Mouse (Mus musculus) layer of hippocampus, postnatal 14 days (tissue): ENCODE data around the gene Dmap1. TPM values are rescaled to one million over a fixed set of nuclear protein-coding genes. Genes with fewer than 3 reads are reported as not detected.

Experiments
- DNase-seq, 2 experiments: peaks; one replicate each; pipeline ENCODE4 v3.0.0; 2021 to 2022; ENCODE audit warnings: low spot score in 2 of 2, mixed read lengths in 1 of 2
- total RNA-seq, 2 experiments: library from RNA; stranded (reverse); gene quantifications; 2 replicates each; pipeline ENCODE4 v1.2.3; 2021

The Dmap1 gene
- total RNA-seq, 2 experiments from 2014 or later = 31.8 TPM

DNA sequence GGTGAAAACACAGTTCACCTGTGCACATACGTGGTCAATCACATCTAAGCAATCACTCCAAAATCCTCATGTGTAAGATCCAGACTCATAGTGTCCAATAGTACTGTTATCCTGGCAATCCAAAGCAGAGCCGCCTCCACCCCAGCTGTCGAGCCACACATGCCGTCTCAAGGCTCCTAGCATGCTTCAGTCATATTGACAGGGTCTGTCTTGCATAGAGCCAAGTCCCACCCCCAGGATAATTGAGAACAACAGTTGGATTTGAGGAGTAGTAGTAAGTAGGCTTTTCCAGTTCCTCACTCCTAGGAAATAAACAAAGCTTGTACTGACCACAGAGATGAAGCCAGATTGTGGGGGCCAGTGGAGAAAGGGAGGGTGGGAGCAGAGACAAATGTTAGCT lies 24.4 kb downstream of the Dmap1 start:
- DNase-seq = peak; percentile 67 to 79

DNA sequence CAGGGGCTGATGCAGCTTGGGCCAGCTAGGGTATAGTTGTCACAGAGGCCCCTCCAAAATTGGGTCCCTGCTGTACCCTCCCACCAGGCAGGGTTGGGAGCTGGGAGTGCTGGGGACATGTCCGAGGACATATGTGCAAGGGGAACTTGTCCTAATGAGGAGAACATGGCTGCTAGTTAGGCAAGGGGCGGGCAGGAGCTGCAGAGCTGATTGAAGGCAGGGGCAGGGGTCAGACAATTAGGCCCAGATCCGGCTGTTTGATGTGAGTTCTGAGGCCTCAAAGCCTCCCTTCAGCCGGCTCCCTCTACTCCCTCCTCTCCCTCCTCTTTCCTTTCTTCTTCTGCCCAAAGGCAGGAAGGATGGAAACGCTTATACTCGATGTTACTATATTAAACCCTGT lies 25.1 kb downstream of the Dmap1 start:
- DNase-seq = no peak

DNA sequence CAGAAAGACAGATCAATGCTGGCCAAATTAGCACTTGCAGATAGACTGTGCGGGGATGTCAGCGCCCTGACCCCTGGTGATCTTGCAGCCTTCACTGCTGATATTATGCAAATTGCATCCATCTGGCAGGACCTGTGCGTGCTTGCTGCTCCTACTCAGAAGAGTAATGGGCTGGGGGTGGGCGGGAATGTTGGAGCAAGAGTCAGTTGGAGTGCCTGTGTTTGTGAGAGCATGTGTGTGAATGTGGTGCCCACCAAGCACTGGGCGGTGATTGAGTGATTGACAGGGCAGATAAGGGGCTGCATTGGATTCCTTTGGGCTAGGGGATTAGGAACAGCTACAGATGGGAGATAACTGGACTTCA lies 26.6 kb downstream of the Dmap1 start:
- DNase-seq = no peak

DNA sequence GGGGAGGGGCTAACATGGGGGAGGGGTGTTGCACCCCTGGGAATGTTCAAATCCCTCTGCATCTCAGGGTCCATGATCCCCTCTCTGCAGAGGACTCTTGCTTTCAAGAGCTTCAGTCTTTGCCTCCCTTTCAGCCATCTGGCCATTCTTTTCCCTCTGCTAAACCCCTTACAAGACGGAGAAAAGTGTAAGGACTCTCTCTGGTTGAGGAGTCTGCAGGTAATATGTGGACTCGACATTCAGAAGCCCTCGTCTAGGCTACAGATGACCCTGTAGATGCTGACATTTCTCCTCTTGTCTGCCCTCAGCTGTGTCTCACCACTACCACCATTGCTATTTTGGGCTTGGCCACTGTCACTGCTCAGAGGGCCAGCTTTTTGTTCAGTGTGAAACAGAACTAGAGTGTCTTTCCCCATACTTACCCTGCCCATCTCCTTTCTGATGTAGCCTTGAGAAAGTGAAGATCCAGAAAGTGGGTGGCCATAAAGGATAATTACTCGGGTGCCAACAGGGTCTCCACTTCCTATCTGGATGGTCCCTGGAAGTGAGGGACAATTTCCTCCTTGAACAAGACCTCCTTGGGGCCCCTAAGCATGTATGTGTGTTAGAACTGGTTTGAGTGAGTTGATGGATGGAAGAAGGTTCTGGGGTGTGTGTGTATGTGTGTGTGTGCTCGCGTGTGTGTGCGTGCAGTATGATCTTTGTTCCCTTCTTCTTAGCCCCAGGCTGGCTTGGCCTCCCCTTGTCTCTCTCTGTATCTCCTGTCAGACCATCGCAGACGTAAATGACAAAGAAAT lies 27.2 kb downstream of the Dmap1 start:
- DNase-seq = no peak

DNA sequence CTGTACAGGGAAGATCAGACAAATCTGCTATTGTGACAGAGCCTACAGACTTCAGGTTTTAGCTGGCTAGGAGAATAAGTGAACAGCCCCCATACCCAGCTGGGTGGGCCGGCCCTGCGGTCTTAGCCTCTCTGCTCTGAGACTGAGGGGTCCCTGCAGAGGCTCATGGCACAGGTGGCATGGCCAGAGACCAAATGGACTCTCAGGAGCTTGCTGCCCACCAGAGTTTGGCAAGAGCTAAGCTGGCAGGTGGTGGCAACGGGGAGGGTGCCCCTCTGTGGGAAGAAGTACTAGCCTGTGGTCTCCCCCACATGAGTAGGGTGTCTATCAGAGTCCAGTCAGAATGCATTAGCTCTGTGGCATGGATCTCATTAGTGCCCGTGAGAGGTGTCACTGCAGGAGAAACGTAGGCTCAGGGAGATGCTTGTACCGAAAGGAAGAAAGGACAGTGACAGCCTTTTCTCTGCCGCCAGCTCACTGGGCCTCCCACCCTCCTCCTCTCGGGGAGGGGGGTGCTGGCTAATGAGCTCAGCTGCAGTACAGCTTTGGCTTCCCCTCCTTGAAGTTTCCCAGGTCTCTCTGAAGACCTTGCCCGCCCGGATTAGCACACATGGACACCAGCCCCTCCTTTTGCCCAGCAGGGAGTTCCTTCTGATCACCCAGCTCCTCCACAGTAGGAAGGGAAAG lies 27.9 kb downstream of the Dmap1 start:
- no peak for DNase-seq

DNA sequence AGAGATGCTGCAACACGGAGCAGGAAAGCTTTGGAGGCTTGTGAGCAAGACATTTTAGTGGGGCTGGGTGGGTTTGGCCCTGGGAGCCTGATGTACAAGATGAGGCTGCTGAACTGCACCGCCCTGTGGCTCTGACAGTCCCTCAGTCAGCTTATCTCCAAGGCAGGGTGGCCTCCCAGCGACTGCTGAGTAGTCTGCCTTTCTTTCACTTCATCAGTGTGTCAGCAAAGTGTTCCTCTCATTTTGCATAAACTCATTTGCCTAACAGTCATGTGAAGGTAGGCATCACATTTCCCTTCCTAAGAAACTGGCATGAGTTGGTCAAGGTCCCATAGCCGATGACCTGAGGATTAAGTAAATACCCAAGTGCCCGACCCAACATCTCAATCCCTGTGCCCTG lies 29.3 kb downstream of the Dmap1 start:
- no peak for DNase-seq

DNA sequence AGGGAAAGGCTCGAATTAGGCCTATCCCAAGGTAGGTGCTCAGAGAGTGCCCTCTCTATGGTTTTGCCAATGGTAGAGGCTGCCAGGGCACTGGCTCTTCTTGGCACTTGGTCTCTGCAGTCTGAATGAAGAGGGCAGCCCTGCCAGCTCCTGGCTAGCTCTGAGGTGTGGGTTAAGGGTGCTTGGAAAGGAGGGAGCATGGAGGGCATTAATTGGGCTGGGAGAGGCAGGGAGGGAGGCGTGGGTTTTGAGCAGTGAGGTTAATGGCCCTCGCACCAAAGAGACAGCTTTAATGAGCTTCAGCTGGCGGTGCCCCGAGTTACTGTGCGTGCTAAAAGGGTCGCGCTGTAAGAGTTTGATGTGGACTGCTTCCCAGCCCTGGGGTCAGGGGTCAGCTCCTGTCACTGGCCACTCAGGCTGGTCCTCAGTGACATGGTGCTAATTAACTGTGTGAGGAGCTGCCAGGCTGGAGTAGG lies 30.4 kb downstream of the Dmap1 start:
- peak; percentile 55 to 85 for DNase-seq

DNA sequence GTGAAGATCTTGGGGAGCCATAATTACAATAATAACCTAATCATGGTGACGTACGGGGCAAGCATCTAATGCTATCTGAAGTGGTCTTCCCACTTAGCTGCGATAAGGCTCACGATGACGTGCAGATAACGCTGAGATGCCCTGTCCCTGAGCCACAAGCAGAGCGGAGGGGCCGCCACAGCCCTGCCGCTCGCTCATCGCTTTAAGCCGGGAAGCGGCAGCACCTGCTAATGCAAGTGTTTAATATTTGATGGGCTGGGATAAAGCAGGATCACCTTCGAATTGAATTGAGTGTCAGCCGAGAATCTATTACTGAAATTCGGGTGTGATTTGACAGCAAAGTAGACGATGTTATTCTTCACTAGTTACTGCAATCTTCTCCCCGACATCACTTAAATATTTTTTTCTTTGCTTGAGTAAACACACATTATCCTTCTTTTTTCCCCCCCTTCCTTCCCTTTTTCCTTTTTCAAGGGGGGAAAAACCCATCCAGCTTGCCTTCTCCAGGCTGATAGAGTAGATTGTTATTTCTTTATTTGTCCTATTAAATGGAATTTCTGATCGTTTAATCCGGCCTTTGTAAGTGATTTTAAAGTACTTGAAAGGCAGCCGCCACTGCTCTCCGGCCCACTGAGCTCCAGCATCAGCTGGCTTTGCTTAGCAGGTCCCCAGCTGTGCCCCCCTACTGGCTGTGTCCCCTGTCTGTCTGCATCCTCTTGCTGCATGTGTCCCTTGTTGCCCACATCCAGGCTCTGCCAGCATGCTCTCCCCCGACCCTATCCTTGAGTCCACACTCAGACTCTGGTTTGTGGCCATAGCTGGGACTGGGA lies 34.9 kb downstream of the Dmap1 start:
- no peak for DNase-seq

DNA sequence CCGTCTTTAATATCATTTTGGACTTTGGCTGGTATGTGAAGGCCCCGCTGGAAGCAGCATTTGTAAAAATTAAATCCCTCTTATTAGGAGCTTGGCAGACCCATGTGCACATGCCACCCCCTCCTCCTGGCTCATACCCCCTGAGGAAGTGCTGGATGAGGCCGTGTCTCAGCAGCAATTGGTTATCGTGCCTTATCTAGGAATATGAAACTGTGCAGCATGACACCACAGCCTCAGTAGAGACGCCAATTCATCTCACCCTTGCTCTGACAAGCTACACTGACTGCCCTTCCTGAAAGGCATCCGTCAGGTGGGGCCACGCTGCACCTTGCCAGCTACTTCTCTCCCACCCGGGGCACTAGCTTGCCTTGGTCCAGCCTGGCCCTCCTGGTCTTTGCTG lies 35.6 kb downstream of the Dmap1 start:
- no peak for DNase-seq

DNA sequence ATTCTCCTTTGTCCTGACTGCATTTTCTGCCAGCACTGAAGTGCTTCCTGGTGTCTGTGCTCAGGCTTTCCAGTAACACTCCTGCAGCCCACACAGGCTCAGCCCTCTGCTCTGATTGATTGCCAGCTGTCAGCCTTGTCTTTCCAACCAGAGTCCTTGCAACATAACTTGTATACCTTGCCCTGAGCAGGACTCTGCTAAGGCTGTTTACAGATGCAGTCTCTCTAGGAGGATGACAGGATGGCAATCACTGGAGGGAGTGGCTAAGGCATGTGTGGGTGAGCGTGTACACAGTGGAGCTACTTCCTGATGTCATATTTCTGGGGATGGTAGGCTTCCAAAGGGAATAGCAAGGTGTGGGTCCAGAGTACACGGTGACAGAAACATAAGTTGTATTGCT lies 36.2 kb downstream of the Dmap1 start:
- DNase-seq = no peak

DNA sequence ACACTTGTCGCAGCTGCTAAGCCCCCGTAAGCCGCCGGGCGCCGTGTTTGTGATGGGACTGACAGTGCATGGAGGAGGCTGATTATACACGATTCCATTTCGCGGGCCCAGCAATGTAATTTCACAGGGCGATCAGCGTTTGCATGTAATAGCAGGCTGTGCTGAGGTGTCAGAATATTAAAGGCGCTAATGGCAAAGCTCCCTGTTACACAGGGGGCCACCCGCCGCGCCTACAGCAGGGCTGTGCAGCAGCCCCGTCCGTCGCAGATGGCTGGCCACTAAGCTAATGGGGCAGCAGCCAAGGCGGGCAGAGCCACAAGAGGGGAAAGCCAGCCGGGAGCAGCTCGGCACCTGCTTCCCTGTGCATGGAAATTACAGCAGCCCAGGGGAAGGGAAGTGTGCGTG lies 37.0 kb downstream of the Dmap1 start:
- DNase-seq = peak; percentile 75 to 78

DNA sequence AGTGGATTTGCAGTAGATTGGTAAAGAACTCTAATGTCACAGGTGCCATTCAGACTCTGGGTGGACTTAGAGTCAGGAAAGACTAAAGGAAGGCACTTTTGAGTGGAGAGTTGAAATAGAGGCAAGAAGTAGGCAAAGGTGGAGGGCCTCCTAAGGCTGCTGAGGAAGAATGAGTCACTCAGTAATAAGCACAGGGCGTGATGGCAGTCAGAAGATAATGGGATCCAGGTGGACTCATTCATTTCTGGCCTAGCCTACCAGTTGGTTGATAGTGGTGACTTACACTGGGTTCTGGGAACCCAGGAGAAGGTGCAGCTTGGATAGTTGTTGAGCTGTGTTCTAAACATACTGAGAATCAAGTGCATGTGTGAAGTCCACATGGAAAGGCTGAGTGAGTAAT lies 40.3 kb downstream of the Dmap1 start:
- DNase-seq = no peak

DNA sequence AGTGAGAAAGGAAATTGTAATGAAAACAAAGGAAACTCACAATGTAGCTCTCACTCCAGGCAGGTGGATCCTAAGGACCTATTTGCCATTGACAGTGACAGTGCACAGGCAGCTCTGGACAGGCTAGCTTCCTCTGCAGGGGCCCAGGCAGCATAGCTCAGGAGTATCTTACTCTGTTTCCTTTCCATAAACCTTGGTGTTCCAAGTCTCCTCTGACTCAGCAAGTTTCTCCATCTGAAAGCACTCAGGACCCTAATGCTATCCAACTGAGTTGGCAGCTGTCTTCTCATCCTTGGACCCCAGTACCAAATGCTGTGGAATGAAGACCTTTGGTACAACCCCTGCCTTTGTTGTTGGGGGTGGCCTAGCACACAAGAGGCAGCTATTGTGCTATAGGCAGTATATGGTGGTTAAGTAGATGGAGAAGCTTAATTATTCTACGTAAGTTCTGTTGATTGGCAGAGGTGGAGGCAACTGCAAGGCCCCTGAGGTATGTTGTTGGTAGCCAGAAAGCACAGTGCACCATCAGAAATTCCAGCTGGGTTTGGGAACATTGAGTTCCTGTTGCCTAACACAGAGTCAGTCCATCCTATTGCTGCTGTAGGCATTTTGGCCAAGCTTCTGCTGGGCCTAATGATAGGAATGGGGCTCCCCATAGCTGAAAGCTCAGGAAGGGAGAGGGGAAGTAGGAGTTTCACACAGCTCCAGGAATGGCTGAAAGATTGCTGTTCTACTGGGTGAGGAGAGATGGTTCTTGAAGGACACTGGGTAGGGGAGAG lies 41.0 kb downstream of the Dmap1 start:
- DNase-seq = no peak

DNA sequence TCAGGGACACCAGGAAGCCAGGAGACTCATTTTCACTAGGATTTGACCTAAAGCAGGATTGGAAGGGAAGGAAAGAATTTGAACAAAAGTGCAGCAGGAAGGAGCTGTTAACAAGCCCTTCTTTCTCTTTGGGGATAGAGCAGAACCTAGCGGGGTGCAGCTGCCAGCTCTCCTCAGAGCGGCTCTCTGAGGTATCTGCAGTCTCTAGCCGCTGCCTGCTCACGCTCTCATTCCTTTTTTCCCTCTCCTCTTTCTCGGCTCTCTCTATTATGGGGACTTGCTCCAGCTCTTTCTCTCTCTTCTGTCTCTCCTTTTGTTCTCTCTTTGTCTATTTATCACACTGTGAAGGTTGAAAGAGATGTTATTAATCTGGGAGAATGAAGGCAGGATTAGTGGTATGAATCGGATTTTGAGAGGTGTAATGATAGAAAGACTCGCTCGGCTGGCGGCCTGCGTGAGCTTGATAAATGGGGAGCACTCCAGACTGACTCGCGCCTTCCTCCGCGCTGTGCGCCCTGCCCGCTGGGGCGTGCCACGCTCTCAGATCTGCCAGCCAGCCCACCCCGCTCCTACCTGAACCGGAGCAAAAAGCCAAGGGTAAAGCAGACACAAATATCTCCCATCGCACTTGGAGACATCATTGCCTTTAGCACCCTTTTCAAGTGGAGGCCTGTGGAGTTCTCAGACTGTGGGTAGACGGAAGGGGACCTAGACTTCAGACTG lies 45.0 kb downstream of the Dmap1 start:
- DNase-seq = no peak

DNA sequence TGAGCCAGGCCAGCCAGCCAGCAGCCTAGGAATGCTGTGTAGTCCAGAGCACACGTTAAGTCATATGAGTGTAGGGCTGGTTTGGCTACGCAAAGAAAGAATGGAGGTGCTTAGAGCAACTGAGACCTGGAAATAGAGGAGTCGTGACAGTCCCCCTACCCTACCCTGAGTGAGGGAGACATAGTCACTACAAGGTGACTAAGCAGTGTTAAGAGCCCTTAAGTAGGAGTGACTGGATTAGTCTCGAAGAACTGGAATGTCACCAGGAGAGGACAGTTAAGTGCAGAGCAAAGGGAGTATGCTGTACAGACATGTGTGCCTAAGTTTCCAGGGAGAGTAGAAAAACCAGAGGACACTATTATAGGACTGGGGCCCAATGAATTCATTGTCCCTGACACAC lies 45.9 kb downstream of the Dmap1 start:
- DNase-seq = no peak

DNA sequence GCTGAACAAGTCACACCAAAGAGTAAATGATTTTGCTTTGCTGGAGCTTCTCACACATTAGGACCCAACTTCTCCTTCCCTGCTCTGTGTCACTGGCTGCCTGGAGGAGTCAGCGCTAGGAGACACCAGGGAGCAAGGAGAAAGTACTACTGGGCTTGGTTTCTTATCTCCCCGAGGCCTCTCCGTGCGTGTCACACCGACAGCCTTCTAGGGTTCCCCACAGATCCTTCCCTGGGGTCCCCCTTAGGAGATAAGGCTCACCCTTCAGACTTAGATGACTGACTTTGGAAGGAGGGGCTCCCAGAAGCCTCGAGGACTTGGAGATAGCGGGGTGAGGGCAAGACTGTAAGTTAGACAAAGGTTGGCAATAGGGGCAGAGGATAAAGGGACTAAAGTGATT lies 47.4 kb downstream of the Dmap1 start:
- no peak for DNase-seq

DNA sequence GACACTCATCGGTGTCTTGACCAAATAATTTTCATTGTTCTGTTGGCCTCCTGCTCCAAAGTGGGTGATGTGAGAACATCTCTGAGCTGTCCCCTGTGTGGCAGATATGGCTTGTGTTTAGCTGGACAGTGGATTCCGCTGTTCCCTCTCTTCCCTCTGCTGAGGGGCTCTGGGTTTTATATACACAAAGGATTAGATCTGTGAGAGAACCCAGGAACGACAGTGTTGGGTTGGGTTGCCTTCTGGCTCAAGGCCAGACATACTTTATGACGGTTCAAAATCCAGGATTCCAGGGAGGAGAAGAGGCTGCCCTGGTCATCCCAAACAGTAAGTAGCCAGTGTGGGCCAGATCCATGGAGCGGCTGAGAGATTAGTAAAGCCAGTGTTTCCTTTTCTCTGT lies 48.5 kb downstream of the Dmap1 start:
- DNase-seq = no peak

DNA sequence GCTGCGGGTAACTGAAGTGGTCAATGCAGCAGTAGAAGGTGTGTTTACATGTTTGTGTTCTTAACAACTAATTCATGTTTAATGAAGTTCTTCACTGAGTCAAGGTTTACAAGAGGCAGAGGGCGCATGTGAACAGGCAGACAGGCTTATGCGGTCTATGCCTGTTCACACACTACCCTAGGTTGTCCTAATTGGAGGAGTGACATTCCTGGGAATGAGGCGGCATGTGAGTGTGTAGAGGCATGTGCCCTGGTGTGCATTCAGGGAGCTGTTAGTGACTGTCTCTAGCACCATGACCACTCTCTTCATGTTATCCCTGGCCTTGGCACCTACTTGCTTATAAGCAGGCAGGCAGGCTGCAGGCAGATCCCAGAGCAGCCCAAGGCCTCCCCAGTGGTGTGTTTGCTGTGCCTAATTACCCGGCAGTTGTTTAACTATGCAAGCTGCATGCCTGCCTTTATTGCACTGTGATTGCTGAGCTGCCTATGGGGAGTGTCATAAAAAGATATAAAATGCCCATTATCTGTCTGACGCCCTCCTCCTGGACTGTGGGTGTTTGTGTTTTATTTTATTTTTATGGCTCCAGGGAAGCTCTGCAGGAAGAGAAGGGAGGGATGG lies 51.9 kb downstream of the Dmap1 start:
- DNase-seq = no peak

DNA sequence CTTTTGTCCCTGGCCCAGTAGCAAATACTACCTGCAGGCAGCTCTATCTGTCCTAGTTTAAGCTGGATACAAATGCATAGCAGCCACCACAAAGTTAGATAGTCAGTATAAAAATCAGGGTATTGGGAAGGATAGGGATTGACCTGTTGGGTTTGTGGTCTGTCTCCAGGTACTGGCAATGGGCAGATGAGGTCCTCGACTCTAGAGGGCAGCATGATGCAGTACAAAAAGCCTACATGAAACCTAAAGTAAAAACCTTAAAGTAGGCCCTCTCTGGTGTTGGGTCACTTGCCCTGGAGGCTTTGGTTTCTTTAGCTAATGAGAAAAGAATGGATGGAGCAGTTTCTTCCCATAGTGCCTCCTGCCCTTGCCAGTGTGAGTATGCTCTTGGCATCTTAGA lies 53.6 kb downstream of the Dmap1 start:
- DNase-seq = no peak
